Mouse (Mus musculus) olfactory bulb, adult 2 months (tissue): ENCODE measurements around the gene Trim6. TPM values are rescaled to one million over a fixed set of nuclear protein-coding genes. Genes with fewer than 3 reads are reported as not detected.

Experiments
- H3K27ac ChIP-seq: fragments of 200-500 bp; 2 replicates; pipeline ENCODE4 v1.5.1; 2012; ENCODE audit warnings: low read depth, low read length; ENCODE audit not compliant: insufficient read depth
- H3K4me1 ChIP-seq: fragments of 200-500 bp; 2 replicates; pipeline ENCODE4 v1.6.1; 2012; ENCODE audit warnings: low read length; ENCODE audit not compliant: control insufficient read depth, insufficient read depth
- H3K4me3 ChIP-seq: fragments of 200-500 bp; 2 replicates; pipeline ENCODE4 v1.5.1; 2012; ENCODE audit warnings: mild to moderate bottlenecking, low read depth, low read length, moderate library complexity; ENCODE audit not compliant: insufficient read depth
- CTCF ChIP-seq: fragments of 200-500 bp; IDR thresholded peaks from 2 replicates; pipeline ENCODE4 v1.5.1; 2012; ENCODE audit warnings: low read depth, mild to moderate bottlenecking, low read length, moderate library complexity; ENCODE audit not compliant: insufficient read depth
- POLR2A ChIP-seq: fragments of 200-500 bp; IDR thresholded peaks from 2 replicates; pipeline ENCODE4 v1.6.1; 2012; ENCODE audit warnings: mild to moderate bottlenecking, low read depth, low read length, moderate library complexity; ENCODE audit not compliant: insufficient read depth
- WGBS: fragments of 180-500 bp; shearing (Covaris S2); methylation state at CpG from one replicate; pipeline ENCODE4 v1.1.7; 2018; 5-methylcytosine and 5-hydroxymethylcytosine counted together
- polyA plus RNA-seq: library from polyadenylated mRNA; stranded (reverse); fragments of >200 nt; gene quantifications from 2 replicates; pipeline ENCODE4 v1.2.4, GENCODE M21; 2012; ENCODE audit warnings: low replicate concordance; ENCODE audit not compliant: missing spikeins, insufficient read depth, insufficient read length

Trim6 gene
- not detected in 2 replicates for polyA plus RNA-seq

DNA sequence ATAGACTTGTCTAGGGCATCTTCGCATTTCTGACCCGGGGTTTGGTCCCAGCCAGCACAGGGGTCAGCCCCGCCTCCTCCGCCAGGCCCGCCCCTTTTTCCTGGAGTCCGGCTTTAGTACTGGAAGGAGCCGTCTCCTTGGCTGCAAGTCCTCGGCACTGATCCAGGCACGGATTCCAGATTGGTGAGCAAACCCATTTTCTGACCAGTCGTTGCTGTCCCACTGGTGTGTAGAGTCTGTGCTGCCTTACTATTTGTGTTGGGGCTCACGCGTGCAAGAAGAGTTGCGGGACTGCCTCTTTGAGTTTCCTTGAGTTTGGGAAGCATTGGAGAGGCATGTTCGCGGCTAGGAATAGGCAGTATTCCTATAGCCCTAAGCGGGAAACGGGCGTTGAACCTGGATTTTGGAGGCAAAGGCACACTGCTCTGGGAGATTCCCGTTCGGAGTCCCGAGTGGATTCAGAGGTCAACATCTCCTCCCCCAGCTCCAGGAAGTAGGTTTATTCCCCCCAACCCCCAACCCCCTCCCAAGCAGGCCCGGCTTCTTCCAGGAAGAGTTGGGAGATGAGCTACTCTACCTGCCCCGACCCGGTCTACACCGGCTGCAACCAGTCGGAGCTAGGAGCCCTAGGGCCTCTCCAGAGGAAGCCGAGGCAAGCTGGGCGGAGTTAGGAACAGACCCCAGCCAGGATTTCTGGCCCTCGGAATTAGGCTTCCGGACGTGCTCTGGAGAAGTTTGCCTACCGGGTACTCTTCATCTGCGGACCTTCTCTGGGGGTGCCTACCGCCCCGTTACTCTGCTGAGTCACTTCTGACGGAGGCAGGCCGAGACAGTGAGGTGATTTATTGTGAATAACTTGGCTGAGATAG is at the start of gene Trim6:
Gene Trim6, plus strand, starts transcription at position 93 of the 869 bp plus-strand sequence.
- peak within 1 kb of the TSS; percentile 7; the same call in 1 of the 2 replicates for H3K4me3 ChIP-seq
- H3K27ac ChIP-seq: no peak within 1 kb of the TSS
- peaks cover 8% of the 10 kb centered on the region for H3K4me1 ChIP-seq
- 6% methylated on average over 37 of the region's 37 CpGs for WGBS
- TF ChIP-seq CTCF (no peak), POLR2A (no peak)

DNA sequence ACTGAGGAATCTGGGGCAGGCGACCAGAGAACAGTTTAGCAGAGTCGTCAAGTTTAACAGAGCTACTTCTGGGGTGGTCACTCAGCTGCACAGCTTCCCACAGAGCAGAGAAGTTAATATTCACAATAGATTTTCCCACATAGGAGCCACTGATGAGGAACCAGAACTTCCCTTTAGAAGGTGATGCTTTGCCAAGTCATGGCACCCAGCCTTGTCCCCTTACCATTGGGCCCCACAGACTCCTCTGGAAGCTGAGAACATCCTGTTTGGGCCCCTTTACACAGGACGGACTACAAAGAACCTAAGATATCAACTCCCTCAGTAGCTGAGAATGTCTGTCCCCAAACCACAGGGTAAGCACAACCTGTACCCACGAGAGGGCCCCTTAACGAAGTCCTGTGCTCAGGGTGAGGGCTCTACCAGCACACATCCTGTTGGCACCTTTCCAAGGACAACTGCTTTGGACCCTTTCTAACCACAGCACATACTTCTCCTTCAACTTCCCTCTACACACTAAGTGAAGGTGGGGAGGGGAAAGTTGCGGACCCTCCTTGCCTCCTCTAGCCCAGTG is 48.9 kb upstream of the Trim6 start:
- TF ChIP-seq POLR2A: no peak
- TF ChIP-seq CTCF: no peak
- WGBS: 75% methylated on average over 6 of the region's 6 CpGs
- Histone ChIP-seq H3K27ac (no peak overlapping the region), H3K4me3 (no peak overlapping the region), H3K4me1 (no peaks in the 10 kb centered on the region)

DNA sequence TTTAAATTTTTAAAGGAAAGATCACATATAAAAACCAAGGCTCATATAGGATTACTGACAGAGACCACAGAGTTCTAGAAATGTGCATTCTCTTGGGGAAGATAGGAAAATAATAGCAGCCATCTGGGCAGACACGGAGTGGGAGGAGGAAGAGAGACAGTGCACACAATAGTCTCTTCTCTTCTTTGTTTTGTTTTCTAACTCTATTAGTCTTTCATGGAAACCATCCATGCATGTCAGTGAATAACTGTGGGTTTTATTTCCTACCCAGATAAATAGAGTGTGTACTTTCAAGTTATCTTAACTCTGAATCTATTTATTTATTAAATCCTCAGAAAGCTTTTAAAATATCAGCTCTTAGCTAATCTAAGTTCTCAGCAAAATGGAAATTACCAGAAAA is 43.5 kb upstream of the Trim6 start:
- Histone ChIP-seq H3K4me1 (no peaks in the 10 kb centered on the region), H3K4me3 (no peak overlapping the region), H3K27ac (no peak overlapping the region)
- WGBS: 14% methylated on average over 1 of the region's 1 CpGs
- TF ChIP-seq POLR2A: no peak
- no peak for TF ChIP-seq CTCF

DNA sequence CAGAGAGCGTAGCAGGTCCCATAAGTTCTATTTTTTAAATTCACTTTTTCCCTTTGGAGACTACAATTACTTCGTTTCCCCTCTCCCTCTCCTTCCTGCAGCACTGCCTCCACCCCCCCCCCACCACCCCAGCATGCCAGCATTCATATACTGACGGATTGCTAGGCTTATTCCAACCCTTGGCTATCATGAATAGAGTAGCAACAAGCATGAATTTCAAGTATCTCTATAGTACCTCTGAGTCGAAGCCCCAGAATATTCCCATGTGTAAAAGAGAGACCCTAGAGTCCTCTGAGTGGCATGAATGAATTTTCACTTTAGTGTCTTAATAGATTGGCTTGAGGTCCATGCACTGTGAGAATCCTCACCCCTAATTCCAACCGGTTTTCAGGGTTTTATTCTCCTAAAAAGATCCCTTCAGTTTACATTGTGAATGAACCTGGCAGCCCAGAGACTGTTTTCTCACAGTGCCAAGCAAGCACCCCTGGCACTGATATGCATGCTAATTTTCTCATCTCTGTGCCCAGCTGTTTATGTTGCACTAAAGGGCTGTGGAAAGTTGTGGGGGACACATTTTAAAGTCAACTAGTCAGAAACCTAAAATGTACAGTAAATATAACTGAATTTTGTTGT is 40.1 kb upstream of the Trim6 start:
- 31% methylated on average over 5 of the region's 5 CpGs for WGBS
- no peak overlapping the region for H3K4me3 ChIP-seq
- no peaks in the 10 kb centered on the region for H3K4me1 ChIP-seq
- TF ChIP-seq POLR2A: no peak
- no peak for TF ChIP-seq CTCF
- no peak overlapping the region for H3K27ac ChIP-seq

DNA sequence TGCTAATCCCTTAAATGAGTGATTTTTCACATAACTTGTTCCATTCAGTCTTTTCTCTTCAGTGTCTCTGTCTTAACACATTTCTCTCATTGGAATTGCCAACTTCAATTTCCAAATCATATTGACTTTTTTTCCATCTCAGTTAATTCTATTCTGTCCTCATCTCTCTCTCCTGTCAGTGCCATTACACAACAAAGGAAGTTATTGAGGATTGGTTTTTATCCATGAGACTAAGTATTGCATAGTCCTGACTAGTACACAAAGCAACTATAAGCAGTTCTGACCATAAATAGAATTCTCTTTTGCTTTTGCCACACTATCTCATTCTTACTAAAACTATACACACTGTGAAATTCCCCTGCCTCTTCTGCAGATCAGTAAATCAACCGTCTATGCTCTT is 39.5 kb upstream of the Trim6 start:
- TF ChIP-seq CTCF (no peak), POLR2A (no peak)
- 69% methylated on average over 1 of the region's 1 CpGs for WGBS
- no peak overlapping the region for H3K4me3 ChIP-seq

DNA sequence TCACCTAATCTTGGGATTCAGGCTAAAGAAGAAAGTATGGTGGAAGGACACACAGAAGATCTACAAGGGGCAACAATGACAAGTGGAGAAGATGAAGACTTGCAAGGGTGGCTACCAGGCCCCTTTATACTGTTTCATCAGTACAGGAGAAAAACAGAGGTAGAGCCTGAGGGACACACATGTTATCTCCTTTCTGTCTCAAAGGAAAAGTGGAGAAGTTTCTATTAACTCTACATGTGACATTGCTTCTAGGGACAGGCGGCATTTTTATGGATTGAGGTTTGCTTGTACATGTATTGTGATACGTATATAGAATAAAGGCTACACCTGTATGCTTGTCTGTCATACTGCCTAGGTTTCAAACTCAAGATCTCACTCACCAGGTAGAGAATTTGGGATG is 35.3 kb upstream of the Trim6 start, which contains the start of gene Olfr648:
Gene Olfr648, minus strand, starts transcription at position 101 of the 400 bp plus-strand sequence.
- Histone ChIP-seq H3K27ac (no peak within 1 kb of the TSS), H3K4me3 (no peak within 1 kb of the TSS), H3K4me1 (no peaks in the 10 kb centered on the region)
- TF ChIP-seq CTCF: no peak
- no peak for TF ChIP-seq POLR2A
- WGBS: 89% methylated on average over 2 of the region's 2 CpGs

More for the DNA sequence above, 39.5 kb upstream of the Trim6 start:
- Histone ChIP-seq H3K27ac (no peak overlapping the region), H3K4me1 (no peaks in the 10 kb centered on the region)

DNA sequence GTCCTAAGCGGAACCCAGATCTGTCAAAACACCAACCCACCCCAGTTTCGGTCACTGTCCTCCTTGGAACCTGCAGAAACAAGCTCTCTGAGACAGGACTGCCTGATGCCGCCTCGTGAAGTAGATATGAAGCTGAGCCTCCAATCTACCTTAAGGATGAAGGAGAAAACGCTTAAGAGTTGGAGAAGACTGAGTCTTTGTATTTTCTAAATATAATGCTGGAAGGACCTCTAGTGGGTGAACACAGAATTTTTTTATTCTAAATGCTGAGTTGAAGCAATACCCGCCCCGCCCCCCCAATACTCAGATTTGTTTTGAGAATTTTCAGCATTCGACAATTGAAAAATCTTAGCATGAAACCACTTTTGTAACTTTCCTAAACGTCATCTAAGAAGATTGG is 27.3 kb upstream of the Trim6 start:
- H3K4me3 ChIP-seq: no peak overlapping the region
- H3K27ac ChIP-seq: no peak overlapping the region
- H3K4me1 ChIP-seq: no peaks in the 10 kb centered on the region
- TF ChIP-seq POLR2A: no peak
- no peak for TF ChIP-seq CTCF
- 62% methylated on average over 9 of the region's 9 CpGs for WGBS

DNA sequence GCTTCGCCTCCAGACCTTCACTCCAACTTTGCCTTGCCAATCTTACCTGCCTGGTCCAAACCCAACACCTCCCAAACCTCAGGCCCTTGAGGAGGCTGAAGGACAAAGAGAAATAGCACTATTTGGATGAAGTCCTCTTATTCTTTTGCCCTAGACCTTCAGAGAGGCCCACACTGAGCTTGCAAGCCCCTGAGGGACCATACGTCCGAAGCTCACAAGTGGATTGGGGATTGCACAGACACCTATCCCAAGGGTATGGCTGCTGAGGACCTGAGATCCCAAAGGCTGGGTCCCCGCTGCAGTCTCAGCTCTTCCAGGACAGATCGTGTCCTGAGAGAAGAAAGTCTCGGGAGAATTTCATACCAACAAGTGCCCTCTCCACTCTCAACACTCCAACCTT is 22.7 kb upstream of the Trim6 start, which contains the start of gene Olfr649:
Gene Olfr649, minus strand, starts transcription at position 101 of the 400 bp plus-strand sequence.
- H3K27ac ChIP-seq: no peak within 1 kb of the TSS
- WGBS: 86% methylated on average over 6 of the region's 6 CpGs
- no peak within 1 kb of the TSS for H3K4me3 ChIP-seq
- TF ChIP-seq CTCF (no peak), POLR2A (no peak)
- H3K4me1 ChIP-seq: no peaks in the 10 kb centered on the region

DNA sequence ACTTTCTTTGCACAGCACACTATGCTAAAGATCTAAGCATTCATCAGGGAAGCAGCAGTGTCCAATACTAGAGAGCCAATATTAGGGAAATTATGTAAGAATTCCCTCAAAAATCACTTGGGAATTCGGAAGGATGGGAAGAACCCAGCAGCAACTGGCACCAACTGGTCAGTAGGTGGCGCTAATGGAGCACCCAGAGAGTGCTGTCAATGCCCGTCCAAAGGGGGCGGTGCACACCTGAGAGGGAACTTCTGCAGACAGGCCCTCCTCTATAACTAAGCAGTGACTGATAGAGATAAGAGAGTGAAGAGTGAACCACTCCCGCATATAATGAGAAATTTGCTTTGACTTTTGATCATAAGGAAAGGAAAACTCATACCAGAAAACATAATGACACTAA is 18.8 kb upstream of the Trim6 start:
- H3K27ac ChIP-seq: no peak overlapping the region
- TF ChIP-seq POLR2A (no peak), CTCF (peak; percentile 60)
- no peak overlapping the region for H3K4me3 ChIP-seq
- no peaks in the 10 kb centered on the region for H3K4me1 ChIP-seq
- 8% methylated on average over 5 of the region's 5 CpGs for WGBS
